Mouse (Mus musculus) thymus, postnatal 0 days (tissue): ENCODE results near the gene Lingo4. TPM values are rescaled to one million over a fixed set of nuclear protein-coding genes. Genes with fewer than 3 reads are reported as not detected.

Source experiments
- DNase-seq: peaks from one replicate; pipeline ENCODE4 v3.0.0-alpha.2; 2015; ENCODE audit warnings: low spot score
- polyA plus RNA-seq: library from polyadenylated mRNA; unstranded; fragments of >200 nt; fragmentation: Nextera tagmentation; extraction: Ambion mirVana; gene quantifications from 2 replicates; pipeline ENCODE4 v1.2.1, GENCODE M21; 2015

Gene Lingo4
- polyA plus RNA-seq, 1 experiment from 2014 or later: 14.0 TPM

- peak; percentile 90 for DNase-seq
Observed at GRCm38 (mm10) chr3:94386671-94387070, 11.6 kb upstream of the Lingo4 start.

GRCm38 (mm10) chr3:94387391-94387790 lies 10.9 kb upstream of the Lingo4 start:
- no peak for DNase-seq

GRCm38 (mm10) chr3:94388047-94388446 lies 10.3 kb upstream of the Lingo4 start:
- peak; percentile 91 for DNase-seq

GRCm38 (mm10) chr3:94389420-94389819 lies 8.9 kb upstream of the Lingo4 start:
- DNase-seq: peak; percentile 23

GRCm38 (mm10) chr3:94391001-94391400 lies 7.3 kb upstream of the Lingo4 start:
- DNase-seq: no peak

GRCm38 (mm10) chr3:94392128-94392527 lies 6.2 kb upstream of the Lingo4 start:
- no peak for DNase-seq

GRCm38 (mm10) chr3:94393049-94393448 lies 5.3 kb upstream of the Lingo4 start:
- no peak for DNase-seq

- DNase-seq: no peak
Observed at GRCm38 (mm10) chr3:94396336-94396735, 2.0 kb upstream of the Lingo4 start.

- no peak for DNase-seq
Observed at GRCm38 (mm10) chr3:94396851-94397250, 1.5 kb upstream of the Lingo4 start.

GRCm38 (mm10) chr3:94398943-94399481 lies 695 bp downstream of the Lingo4 start:
- peak; percentile 58 for DNase-seq

GRCm38 (mm10) chr3:94399663-94400310 lies 1.5 kb downstream of the Lingo4 start:
- DNase-seq: peak; percentile 4

- no peak for DNase-seq
Observed at GRCm38 (mm10) chr3:94402451-94402850, 4.1 kb downstream of the Lingo4 start.

GRCm38 (mm10) chr3:94404366-94405054 lies 6.2 kb downstream of the Lingo4 start:
- no peak for DNase-seq

GRCm38 (mm10) chr3:94405561-94405960 lies 7.2 kb downstream of the Lingo4 start:
- DNase-seq: no peak

- no peak for DNase-seq
Observed at GRCm38 (mm10) chr3:94412530-94412929, 14.2 kb downstream of the Lingo4 start.

GRCm38 (mm10) chr3:94413031-94413679 lies 14.8 kb downstream of the Lingo4 start, which contains the start of gene Tdrkh:
Gene Tdrkh, plus strand, starts transcription at chr3:94413273.
- DNase-seq: peak; percentile 98

- DNase-seq: no peak
Observed at GRCm38 (mm10) chr3:94430980-94431379, 32.7 kb downstream of the Lingo4 start.

GRCm38 (mm10) chr3:94434305-94434704 lies 36.0 kb downstream of the Lingo4 start:
- no peak for DNase-seq

GRCm38 (mm10) chr3:94436420-94436819 lies 38.1 kb downstream of the Lingo4 start:
- no peak for DNase-seq

- DNase-seq: peak; percentile 46
Observed at GRCm38 (mm10) chr3:94441182-94441581, 42.9 kb downstream of the Lingo4 start.

GRCm38 (mm10) chr3:94442951-94443596 lies 44.8 kb downstream of the Lingo4 start, which contains the start of gene Mrpl9:
Gene Mrpl9, plus strand, starts transcription at chr3:94443318.
- peak; percentile 96 for DNase-seq

GRCm38 (mm10) chr3:94443597-94443964 lies 45.3 kb downstream of the Lingo4 start, which contains the start of gene Oaz3:
Gene Oaz3, minus strand, starts transcription at chr3:94443915.
- DNase-seq: peak; percentile 37
